Mouse (Mus musculus) urinary bladder, postnatal 14 days (tissue): ENCODE measurements around the gene Ppp1r3e.

Experiments
- DNase-seq: peaks from one replicate; pipeline ENCODE4 v3.0.0; 2021; ENCODE audit warnings: low spot score

The Ppp1r3e gene

GRCm38 (mm10) chr14:54877048-54877715, at the start of gene Ppp1r3e:
Gene Ppp1r3e (minus strand): TSS chr14:54877550.
- peak; percentile 69 for DNase-seq

GRCm38 (mm10) chr14:54926401-54927158, 49.2 kb upstream of the Ppp1r3e start:
- peak; percentile 84 for DNase-seq

- peak; percentile 83 for DNase-seq
These were observed 48.3 kb upstream of the Ppp1r3e start, which contains the start of gene Efs for GRCm38 (mm10) chr14:54925349-54926342. Gene Efs (minus strand): TSS chr14:54926126.

- peak; percentile 77 for DNase-seq
These were observed 47.4 kb upstream of the Ppp1r3e start for GRCm38 (mm10) chr14:54924641-54925348.

GRCm38 (mm10) chr14:54920076-54920685, 42.8 kb upstream of the Ppp1r3e start:
- DNase-seq: no peak

- DNase-seq: no peak
These were observed 36.0 kb upstream of the Ppp1r3e start for GRCm38 (mm10) chr14:54913343-54913742.

GRCm38 (mm10) chr14:54912886-54913285, 35.5 kb upstream of the Ppp1r3e start, which contains the start of gene Slc22a17:
Gene Slc22a17 (minus strand): TSS chr14:54913132.
- peak; percentile 79 for DNase-seq

- DNase-seq: no peak
These were observed 34.9 kb upstream of the Ppp1r3e start for GRCm38 (mm10) chr14:54912109-54912850.

- DNase-seq: no peak
These were observed 31.3 kb upstream of the Ppp1r3e start for GRCm38 (mm10) chr14:54908682-54909081.

- DNase-seq: no peak
These were observed 26.3 kb upstream of the Ppp1r3e start for GRCm38 (mm10) chr14:54903641-54904040.

- DNase-seq: peak; percentile 77
These were observed 23.0 kb upstream of the Ppp1r3e start for GRCm38 (mm10) chr14:54900383-54900782.

GRCm38 (mm10) chr14:54897445-54897844, 20.1 kb upstream of the Ppp1r3e start:
- DNase-seq: no peak

- DNase-seq: peak; percentile 65
These were observed 17.2 kb upstream of the Ppp1r3e start for GRCm38 (mm10) chr14:54894296-54895151.

- DNase-seq: peak; percentile 96
These were observed 16.4 kb upstream of the Ppp1r3e start for GRCm38 (mm10) chr14:54893651-54894181.

GRCm38 (mm10) chr14:54892200-54892599, 14.8 kb upstream of the Ppp1r3e start, which contains the start of gene Pabpn1:
Gene Pabpn1 (plus strand): TSS chr14:54892500.
- DNase-seq: no peak

- no peak for DNase-seq
These were observed 8.0 kb upstream of the Ppp1r3e start for GRCm38 (mm10) chr14:54885309-54885708.

- no peak for DNase-seq
These were observed 6.8 kb upstream of the Ppp1r3e start for GRCm38 (mm10) chr14:54884022-54884712.
